Mouse (Mus musculus): ENCODE measurements around the gene Mef2d. TPM values are rescaled to one million over a fixed set of nuclear protein-coding genes. Genes with fewer than 3 reads are reported as not detected.

The Mef2d gene
- 38.2 and 38.7 TPM in 2 replicates for total RNA-seq (2015; ENCODE audit: low replicate concordance)
- total RNA-seq (2017; ENCODE audit: low replicate concordance): 11.3 and 19.8 TPM in 2 replicates

GRCm38 (mm10) chr3:88141787-88142523 lies at the start of gene Mef2d:
Gene Mef2d, plus strand, starts transcription at chr3:88142372.
- peak; percentile 64 for ATAC-seq (replicated peaks; ENCODE audit: low FRiP score, poor library complexity, severe bottlenecking)

GRCm38 (mm10) chr3:88094126-88094525 lies 48.0 kb upstream of the Mef2d start:
- no peak for ATAC-seq (replicated peaks; ENCODE audit: low FRiP score, poor library complexity, severe bottlenecking)

- ATAC-seq (replicated peaks; ENCODE audit: low FRiP score, poor library complexity, severe bottlenecking): no peak
Measured at GRCm38 (mm10) chr3:88097666-88098065, 44.5 kb upstream of the Mef2d start.

- no peak for ATAC-seq (replicated peaks; ENCODE audit: low FRiP score, poor library complexity, severe bottlenecking)
Measured at GRCm38 (mm10) chr3:88100251-88100650, 41.9 kb upstream of the Mef2d start.

- no peak for ATAC-seq (replicated peaks; ENCODE audit: low FRiP score, poor library complexity, severe bottlenecking)
Measured at GRCm38 (mm10) chr3:88101736-88102135, 40.4 kb upstream of the Mef2d start.

- ATAC-seq (replicated peaks; ENCODE audit: low FRiP score, poor library complexity, severe bottlenecking): no peak
Measured at GRCm38 (mm10) chr3:88102196-88102595, 40.0 kb upstream of the Mef2d start.

GRCm38 (mm10) chr3:88102611-88103010 lies 39.6 kb upstream of the Mef2d start:
- ATAC-seq (replicated peaks; ENCODE audit: low FRiP score, poor library complexity, severe bottlenecking): no peak

- no peak for ATAC-seq (replicated peaks; ENCODE audit: low FRiP score, poor library complexity, severe bottlenecking)
Measured at GRCm38 (mm10) chr3:88106126-88106525, 36.0 kb upstream of the Mef2d start.

- no peak for ATAC-seq (replicated peaks; ENCODE audit: low FRiP score, poor library complexity, severe bottlenecking)
Measured at GRCm38 (mm10) chr3:88109126-88109525, 33.0 kb upstream of the Mef2d start.

GRCm38 (mm10) chr3:88114396-88114795 lies 27.8 kb upstream of the Mef2d start:
- no peak for ATAC-seq (replicated peaks; ENCODE audit: low FRiP score, poor library complexity, severe bottlenecking)

GRCm38 (mm10) chr3:88120117-88120651 lies 22.0 kb upstream of the Mef2d start:
- no peak for ATAC-seq (replicated peaks; ENCODE audit: low FRiP score, poor library complexity, severe bottlenecking)

GRCm38 (mm10) chr3:88121164-88122131 lies 20.7 kb upstream of the Mef2d start:
- ATAC-seq (replicated peaks; ENCODE audit: low FRiP score, poor library complexity, severe bottlenecking): no peak

- no peak for ATAC-seq (replicated peaks; ENCODE audit: low FRiP score, poor library complexity, severe bottlenecking)
Measured at GRCm38 (mm10) chr3:88125195-88125594, 17.0 kb upstream of the Mef2d start.

- ATAC-seq (replicated peaks; ENCODE audit: low FRiP score, poor library complexity, severe bottlenecking): no peak
Measured at GRCm38 (mm10) chr3:88126181-88126580, 16.0 kb upstream of the Mef2d start.

- ATAC-seq (replicated peaks; ENCODE audit: low FRiP score, poor library complexity, severe bottlenecking): no peak
Measured at GRCm38 (mm10) chr3:88127636-88128035, 14.5 kb upstream of the Mef2d start.

GRCm38 (mm10) chr3:88128056-88128455 lies 14.1 kb upstream of the Mef2d start:
- no peak for ATAC-seq (replicated peaks; ENCODE audit: low FRiP score, poor library complexity, severe bottlenecking)

GRCm38 (mm10) chr3:88129006-88129405 lies 13.2 kb upstream of the Mef2d start:
- no peak for ATAC-seq (replicated peaks; ENCODE audit: low FRiP score, poor library complexity, severe bottlenecking)

- no peak for ATAC-seq (replicated peaks; ENCODE audit: low FRiP score, poor library complexity, severe bottlenecking)
Measured at GRCm38 (mm10) chr3:88131071-88131470, 11.1 kb upstream of the Mef2d start.

- ATAC-seq (replicated peaks; ENCODE audit: low FRiP score, poor library complexity, severe bottlenecking): no peak
Measured at GRCm38 (mm10) chr3:88132492-88132891, 9.7 kb upstream of the Mef2d start.

GRCm38 (mm10) chr3:88133187-88133771 lies 8.9 kb upstream of the Mef2d start:
- ATAC-seq (replicated peaks; ENCODE audit: low FRiP score, poor library complexity, severe bottlenecking): no peak

All from erythroblast, adult 5-6 weeks (primary cell).